Mouse (Mus musculus): Measurements from ENCODE around the gene Iscu. TPM values are rescaled to one million over a fixed set of nuclear protein-coding genes. Genes with fewer than 3 reads are reported as not detected.
A peak's percentile ranks its signal among the peaks of the same experiment; 100 is the strongest.

Iscu gene
- polyA plus RNA-seq, 1 experiment, result 108 TPM

DNA sequence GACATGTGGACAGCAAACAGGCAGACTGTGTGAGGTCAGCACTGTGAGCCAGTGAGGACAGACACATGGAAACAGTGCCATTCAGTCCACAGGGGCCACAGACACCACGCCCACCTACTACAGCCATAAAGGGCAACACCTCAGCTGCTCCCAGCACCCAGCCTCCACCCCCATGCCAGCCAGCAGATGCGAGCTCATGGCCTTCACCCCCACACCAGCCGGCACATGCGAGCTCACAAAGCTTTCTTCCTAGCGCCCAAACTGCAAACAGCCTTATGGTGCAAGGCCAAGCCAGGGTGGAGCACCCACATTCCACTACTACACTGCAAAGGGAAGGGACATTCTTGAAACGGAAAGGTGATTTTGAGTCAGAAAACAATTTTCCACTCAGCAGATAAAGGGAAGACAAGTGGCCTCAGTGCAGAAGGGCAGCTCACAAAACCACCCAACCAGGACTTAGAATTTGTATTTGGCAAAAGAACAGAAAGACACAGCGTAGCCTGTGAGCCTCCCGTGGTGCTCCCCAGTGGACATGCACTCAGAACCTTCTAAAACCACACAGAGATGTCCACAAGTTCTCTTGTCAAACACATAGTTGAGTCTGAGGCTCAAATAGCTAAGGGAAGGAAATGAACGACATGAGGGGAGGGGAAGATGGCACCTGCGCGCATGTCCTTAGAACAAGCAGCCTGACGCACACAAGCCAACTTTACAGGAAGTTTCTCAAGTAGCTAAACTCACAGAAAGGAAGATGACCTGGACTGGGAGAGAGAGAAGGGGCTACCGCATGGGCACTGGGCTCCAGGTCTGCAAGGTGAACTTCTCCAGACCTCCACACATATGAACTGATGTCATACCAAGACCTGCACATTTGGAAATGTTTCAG, 6.7 kb upstream of the Iscu start:
- 64% methylated on average over 13 of the region's 13 CpGs for WGBS
- TF ChIP-seq POLR2A (IDR thresholded peaks at IDR 0.05; ENCODE audit: borderline replicate concordance, control insufficient read depth, low read depth, low read length), result no peak
- TF ChIP-seq CTCF (IDR thresholded peaks at IDR 0.05; ENCODE audit: control insufficient read depth, insufficient read depth, low read length), result no peak
- Histone ChIP-seq H3K4me1 (ENCODE audit: control insufficient read depth, insufficient read depth, low read length) (no peaks in the 10 kb centered on the region; the same call in 1 of the 2 replicates), H3K27ac (ENCODE audit: control insufficient read depth, insufficient read depth, low read depth, low read length, poor library complexity) (peak overlapping the region; percentile 26; the same call in 1 of the 2 replicates), H3K4me3 (replicated peaks; ENCODE audit: control insufficient read depth, low read depth, low read length) (no peak overlapping the region)

DNA sequence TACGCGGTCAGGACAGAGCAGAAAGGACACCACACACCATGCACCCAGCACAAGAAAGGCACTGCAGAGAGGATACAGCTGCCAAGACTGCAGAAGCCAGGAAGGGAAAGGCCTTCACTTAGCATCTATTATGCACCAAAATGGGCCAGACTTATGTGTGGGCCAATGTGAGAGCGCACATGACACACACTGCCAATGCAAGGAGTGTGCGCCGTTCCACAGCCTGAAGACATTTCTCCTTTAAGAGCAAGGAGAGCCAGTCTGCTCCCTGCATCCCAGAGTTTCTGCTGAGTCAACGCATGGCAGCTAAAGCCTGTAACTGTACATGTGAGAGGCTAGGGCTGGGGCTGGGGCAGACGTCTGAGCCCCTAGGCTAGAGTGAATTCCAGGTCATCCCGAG, 3.7 kb upstream of the Iscu start:
- TF ChIP-seq CTCF (IDR thresholded peaks at IDR 0.05; ENCODE audit: control insufficient read depth, insufficient read depth, low read length) (no peak), POLR2A (IDR thresholded peaks at IDR 0.05; ENCODE audit: borderline replicate concordance, control insufficient read depth, low read depth, low read length) (no peak)
- 90% methylated on average over 8 of the region's 8 CpGs for WGBS
- H3K27ac ChIP-seq (ENCODE audit: control insufficient read depth, insufficient read depth, low read depth, low read length, poor library complexity), result no peak overlapping the region
- no peak overlapping the region for H3K4me3 ChIP-seq (replicated peaks; ENCODE audit: control insufficient read depth, low read depth, low read length)
- no peaks in the 10 kb centered on the region; the same call in 1 of the 2 replicates for H3K4me1 ChIP-seq (ENCODE audit: control insufficient read depth, insufficient read depth, low read length)

DNA sequence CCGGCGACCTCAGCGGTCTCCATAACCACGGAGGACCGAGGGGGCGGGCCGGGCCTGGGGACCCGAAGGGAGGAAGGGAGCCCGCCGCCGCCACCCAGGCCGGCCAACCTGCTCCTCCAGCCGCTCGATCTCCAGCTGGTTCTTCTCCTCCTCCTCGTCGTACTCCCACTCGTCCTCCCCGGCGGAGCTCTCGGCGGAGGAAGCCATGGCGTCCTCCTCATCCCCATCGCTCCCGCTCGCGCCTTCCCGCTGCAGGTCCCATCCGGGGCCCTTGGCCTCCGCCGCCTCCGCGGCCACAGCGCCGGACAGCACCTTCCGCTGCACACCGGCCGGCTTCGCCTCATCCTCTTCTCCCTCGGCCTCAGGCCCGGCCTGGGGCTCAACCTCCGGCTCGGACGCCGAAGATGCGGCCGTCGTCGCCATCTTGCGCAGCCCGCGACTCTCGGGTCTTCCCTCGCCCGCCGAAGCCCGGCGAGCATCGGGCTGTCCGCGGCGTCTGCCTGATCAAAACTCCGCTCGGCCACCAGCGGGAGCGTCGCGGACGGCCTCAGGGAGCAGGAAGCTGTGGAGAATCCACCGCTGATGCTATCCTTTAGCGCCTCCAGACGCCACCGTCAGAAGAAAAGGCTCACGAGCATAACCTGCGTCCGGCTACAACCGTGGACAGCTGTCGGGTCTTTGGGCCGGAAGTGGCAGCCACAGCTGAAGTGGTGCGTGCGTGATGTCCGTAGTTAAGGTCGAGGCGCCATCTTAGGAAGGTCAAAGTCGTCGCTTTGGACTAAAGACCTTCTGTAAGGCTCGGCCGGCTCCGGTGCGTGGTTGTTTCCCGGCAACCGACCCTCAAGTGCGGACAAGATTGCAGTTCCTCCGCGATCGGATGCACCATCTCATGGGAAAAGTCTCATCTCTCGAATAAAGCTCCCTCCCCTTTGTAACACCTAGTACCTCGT, 1.1 kb upstream of the Iscu start:
- no peak; the same call in 1 of the 2 replicates for TF ChIP-seq CTCF (IDR thresholded peaks at IDR 0.05; ENCODE audit: control insufficient read depth, insufficient read depth, low read length)
- TF ChIP-seq POLR2A (IDR thresholded peaks at IDR 0.05; ENCODE audit: borderline replicate concordance, control insufficient read depth, low read depth, low read length), result peak; percentile 77; the same call in 1 of the 2 replicates
- WGBS, result 1% methylated on average over 97 of the region's 97 CpGs
- Histone ChIP-seq H3K4me1 (ENCODE audit: control insufficient read depth, insufficient read depth, low read length) (peaks cover 3% of the 10 kb centered on the region; the same call in 1 of the 2 replicates), H3K4me3 (replicated peaks; ENCODE audit: control insufficient read depth, low read depth, low read length) (peak overlapping the region; percentile 98), H3K27ac (ENCODE audit: control insufficient read depth, insufficient read depth, low read depth, low read length, poor library complexity) (peak overlapping the region; percentile 97)

DNA sequence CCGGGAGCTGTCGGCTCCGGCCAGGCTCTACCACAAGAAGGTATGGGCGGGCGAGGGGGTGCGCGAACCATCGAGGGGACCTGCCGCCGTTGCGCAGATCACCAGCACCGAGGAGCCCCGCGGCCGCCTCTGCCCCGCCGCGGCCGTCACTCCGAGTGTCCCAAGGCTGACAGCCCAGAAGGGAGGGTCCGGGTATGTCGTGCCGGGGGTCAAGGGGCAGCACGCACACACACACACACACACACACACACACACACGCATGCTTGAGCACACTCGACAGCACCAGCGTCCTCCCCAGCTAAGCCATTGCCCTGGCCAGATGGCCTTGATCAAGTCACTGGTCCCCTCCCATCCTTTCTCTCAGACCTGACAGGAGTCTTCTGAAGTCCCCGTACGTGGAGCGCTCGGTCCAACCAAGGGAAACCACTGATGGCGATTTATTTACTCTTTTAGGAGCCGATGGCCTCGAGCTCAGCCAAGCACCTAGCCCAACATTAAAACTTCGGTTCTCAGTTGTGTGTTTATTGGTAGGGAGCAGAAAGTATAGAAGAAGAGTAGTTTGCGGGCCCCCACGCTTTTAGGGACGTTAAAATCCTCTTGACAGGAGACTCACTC, 464 bp downstream of the Iscu start:
- WGBS, result under 1% methylated on average over 38 of the region's 38 CpGs
- H3K4me3 ChIP-seq (replicated peaks; ENCODE audit: control insufficient read depth, low read depth, low read length), result peak overlapping the region; percentile 99
- TF ChIP-seq CTCF (IDR thresholded peaks at IDR 0.05; ENCODE audit: control insufficient read depth, insufficient read depth, low read length) (no peak), POLR2A (IDR thresholded peaks at IDR 0.05; ENCODE audit: borderline replicate concordance, control insufficient read depth, low read depth, low read length) (no peak)
- H3K4me1 ChIP-seq (ENCODE audit: control insufficient read depth, insufficient read depth, low read length), result peaks cover 5% of the 10 kb centered on the region
- peak overlapping the region; percentile 84 for H3K27ac ChIP-seq (ENCODE audit: control insufficient read depth, insufficient read depth, low read depth, low read length, poor library complexity)

DNA sequence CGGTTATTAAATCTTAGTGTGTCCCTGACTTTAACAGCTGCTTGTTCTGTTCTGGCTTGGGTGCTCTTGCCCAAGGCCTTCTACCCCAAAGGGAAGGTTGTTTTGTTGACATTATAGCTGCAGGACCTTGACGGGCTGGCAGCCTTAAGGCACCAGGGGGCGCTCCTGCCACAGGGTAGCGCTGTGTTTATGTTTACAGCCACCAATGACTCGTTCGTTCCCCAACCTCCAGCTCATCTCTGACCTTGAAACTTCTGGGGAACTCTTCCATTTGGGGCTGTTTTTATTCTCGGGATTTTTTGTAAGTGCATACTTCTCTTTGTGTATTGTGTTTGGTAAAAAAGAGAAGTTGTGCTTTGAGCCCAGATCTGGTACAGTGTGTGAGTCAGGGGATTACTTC, 1.1 kb downstream of the Iscu start:
- TF ChIP-seq CTCF (IDR thresholded peaks at IDR 0.05; ENCODE audit: control insufficient read depth, insufficient read depth, low read length), result peak; percentile 99
- no peak for TF ChIP-seq POLR2A (IDR thresholded peaks at IDR 0.05; ENCODE audit: borderline replicate concordance, control insufficient read depth, low read depth, low read length)
- Histone ChIP-seq H3K4me1 (ENCODE audit: control insufficient read depth, insufficient read depth, low read length) (peaks cover 5% of the 10 kb centered on the region), H3K4me3 (replicated peaks; ENCODE audit: control insufficient read depth, low read depth, low read length) (peak overlapping the region; percentile 22), H3K27ac (ENCODE audit: control insufficient read depth, insufficient read depth, low read depth, low read length, poor library complexity) (peak overlapping the region; percentile 6; the same call in 1 of the 2 replicates)
- WGBS, result 0% methylated on average over 7 of the region's 7 CpGs

DNA sequence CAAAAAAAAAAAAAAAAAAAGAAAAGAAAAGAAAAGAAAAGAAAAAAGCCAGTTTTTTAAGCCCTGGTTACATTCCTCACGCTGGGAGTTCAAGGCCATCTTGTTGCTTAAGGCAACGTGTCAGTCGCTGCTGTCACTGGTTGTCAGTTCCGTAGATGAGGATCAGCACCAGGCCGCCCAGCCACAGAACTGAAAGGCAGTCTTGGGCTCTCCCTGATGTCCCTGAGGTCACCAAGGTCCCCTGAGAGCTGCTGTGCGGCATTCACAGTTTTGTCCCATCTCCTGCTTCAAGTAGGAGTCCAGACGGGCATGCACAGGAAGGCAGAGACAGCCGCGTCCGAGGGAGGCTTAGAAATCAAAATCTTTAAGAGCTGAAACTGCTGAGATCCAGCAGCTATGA, 3.0 kb downstream of the Iscu start:
- TF ChIP-seq POLR2A (IDR thresholded peaks at IDR 0.05; ENCODE audit: borderline replicate concordance, control insufficient read depth, low read depth, low read length) (no peak), CTCF (IDR thresholded peaks at IDR 0.05; ENCODE audit: control insufficient read depth, insufficient read depth, low read length) (no peak)
- H3K27ac ChIP-seq (ENCODE audit: control insufficient read depth, insufficient read depth, low read depth, low read length, poor library complexity), result peak overlapping the region; percentile 88
- no peak overlapping the region for H3K4me3 ChIP-seq (replicated peaks; ENCODE audit: control insufficient read depth, low read depth, low read length)
- WGBS, result 62% methylated on average over 10 of the region's 10 CpGs
- peaks cover 5% of the 10 kb centered on the region for H3K4me1 ChIP-seq (ENCODE audit: control insufficient read depth, insufficient read depth, low read length)

DNA sequence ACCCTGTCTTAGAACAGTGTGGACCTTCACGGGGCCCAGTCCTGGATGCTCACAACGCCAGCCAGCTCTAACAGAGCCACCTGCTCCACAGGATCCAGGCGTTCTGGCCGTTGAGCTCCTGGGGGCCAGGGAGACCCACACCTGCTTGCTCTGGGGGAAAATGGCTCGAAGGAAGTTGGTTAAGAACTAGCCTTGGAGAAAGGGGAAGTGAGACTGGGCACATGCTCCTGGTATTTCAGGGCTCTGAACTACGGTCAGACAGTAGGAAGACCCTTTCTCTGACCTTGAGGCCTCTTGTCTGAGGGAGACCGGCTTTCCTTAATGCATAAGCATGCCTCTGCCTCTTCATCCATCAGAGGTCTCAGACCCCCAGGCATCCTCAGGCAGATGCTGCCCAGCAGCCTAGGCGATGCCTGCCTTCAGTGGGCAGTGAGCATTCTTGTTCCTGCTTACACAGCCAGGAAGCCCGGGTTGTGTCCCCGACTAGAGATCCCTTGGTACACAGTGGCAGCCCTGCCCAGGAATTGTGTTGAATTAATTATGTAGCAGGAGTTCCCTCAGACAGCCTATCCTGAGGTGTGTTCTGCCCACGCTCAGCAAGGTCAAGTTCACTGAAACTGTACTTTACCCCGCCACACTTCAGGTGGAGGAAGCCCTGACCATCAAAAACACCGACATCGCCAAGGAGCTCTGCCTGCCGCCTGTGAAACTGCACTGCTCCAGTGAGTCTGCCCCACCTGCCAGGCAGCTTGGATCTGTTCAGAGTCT, 3.8 kb downstream of the Iscu start:
- peak overlapping the region; percentile 88 for H3K27ac ChIP-seq (ENCODE audit: control insufficient read depth, insufficient read depth, low read depth, low read length, poor library complexity)
- H3K4me1 ChIP-seq (ENCODE audit: control insufficient read depth, insufficient read depth, low read length), result peaks cover 5% of the 10 kb centered on the region
- no peak overlapping the region for H3K4me3 ChIP-seq (replicated peaks; ENCODE audit: control insufficient read depth, low read depth, low read length)
- TF ChIP-seq POLR2A (IDR thresholded peaks at IDR 0.05; ENCODE audit: borderline replicate concordance, control insufficient read depth, low read depth, low read length) (0 out of 2 replicates have a peak, but pooled peaks have one; percentile 13), CTCF (IDR thresholded peaks at IDR 0.05; ENCODE audit: control insufficient read depth, insufficient read depth, low read length) (no peak)
- WGBS, result 18% methylated on average over 15 of the region's 15 CpGs

Data from bone marrow, adult 2 months (tissue).